Mouse (Mus musculus): Measurements from ENCODE around the gene Rnf144a.

Gene Rnf144a

DNA sequence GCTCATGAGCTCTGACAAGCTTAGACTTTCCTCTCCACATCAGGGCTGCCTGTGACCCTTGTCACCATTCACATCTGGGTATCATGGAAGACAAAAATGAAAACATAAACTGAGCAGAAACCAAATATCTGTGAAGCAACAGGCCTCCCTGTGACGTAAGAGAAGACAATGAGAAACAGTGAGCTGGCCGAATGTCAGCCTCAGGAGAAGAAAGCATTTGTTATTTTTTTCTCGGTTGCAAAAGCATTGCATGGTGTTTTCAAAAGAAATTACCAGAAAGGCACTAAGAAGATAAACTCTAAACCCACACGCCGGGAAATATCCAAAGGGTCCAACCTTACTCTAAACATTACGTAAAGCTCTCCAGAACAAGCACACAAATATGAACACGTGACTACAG is 41.3 kb downstream of the Rnf144a start:
- no peak for DNase-seq (ENCODE audit: low read depth, low spot score)

DNA sequence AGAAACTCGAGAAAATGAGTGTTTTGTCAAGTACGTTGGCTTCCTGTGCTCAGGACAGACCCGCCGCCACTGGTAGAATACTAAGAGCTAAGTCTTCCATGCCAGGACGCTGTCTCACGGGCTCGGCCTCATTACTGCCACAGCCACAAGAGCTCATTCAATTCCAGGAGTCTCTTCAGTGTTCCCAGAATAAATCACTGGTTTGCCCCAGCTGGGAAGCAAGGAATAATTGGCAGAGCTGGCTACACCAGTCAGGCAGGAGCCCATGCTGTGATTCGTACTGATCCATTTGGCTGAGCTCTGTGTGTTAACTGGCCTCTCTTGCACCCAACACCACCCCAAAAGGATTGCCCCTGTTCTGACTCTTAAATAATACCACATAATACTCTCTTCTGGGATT is 45.0 kb downstream of the Rnf144a start:
- DNase-seq (ENCODE audit: low read depth, low spot score) = no peak

DNA sequence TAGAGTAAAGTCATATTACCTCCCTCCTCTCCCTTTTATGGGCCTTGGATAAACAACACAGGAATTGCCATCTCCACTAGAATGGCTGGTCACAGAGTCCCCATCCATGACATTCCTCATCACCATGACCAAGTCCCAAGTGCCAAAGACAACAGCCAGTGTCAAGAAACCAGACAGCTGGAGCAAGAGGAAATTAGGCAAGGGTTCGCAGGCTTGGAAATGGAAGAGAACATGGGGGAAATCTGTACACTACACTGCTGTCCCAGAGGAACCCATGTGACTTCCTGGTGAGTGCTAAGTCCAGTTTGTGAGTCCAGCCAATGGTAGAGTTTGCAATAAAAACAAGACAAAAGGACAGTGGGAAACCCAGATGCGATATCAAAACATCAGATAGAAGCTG is 47.7 kb downstream of the Rnf144a start:
- DNase-seq (ENCODE audit: low read depth, low spot score) = no peak

DNA sequence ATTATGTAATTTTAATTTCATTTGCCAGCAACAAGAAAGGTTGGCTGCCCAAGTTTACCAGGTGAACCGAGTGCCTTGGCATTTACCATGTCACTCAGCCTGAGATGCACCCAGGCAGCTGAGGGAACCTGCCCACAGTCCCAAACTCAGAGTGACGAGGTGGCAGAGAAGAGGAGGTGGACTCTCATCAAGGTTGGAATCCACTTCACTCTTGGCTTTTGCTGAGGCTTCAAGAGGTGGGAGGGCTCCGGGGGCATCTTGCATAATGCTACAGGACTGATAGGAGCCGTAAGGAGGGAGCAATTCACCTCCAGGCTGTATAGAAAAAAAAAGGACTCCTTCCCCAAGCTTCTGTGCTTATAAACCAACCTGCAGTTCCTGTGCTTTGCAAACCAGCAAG is 48.7 kb downstream of the Rnf144a start:
- DNase-seq (ENCODE audit: low read depth, low spot score) = no peak

DNA sequence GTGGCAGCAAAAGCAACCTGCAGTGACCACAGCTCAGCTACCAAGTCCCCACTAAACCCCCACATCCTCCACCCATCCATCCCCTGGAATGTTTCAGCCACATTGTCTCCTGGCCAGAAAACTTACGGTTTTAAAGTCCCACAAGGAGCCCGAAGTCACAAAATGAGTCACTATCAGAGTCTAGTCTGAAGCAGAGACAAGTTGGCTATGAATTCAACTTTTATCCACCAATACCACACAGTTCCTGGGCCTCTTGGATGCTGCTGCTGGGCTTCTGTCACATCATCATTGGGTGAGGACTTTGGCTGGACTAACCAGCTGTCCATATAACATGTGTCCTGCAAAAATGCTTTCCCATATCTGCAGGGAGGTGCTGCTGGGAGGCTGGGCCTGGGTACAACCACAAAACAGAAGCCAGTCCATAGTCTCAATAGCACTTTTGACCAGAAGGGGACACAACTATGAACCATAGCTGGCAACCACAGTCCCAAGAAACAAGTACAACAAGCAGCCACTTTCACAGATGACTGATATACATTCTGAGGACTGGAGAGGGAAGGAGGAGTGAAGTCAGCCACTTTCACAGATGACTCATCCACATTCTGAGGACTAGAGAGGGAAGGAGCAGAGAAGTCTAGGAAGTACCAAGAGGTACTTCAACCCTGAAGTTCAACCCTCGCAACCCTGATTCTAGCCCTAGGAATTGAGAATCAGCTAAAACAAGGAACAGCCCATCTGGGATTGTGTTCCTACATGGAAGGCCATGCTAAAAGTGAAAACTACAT is 49.3 kb downstream of the Rnf144a start:
- DNase-seq (ENCODE audit: low read depth, low spot score) = no peak

DNA sequence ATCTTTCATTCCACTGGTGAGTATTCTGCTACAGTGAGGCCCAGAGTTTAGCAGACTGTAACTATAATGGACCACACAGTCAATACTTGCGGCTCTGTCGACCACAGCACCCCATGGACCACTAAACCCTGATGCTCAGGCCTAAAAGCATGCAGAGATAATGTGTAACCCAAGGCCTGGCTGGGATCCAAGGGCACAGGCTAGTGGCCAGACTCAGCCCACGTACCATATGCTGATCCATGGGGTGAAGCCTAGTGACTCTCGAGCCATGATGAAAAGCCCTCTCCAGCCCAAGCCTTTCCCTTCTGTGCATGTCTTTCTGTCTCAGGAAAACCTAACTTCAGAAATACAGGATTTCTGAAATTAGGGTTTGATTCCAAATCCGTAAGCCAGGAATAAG is 50.2 kb downstream of the Rnf144a start:
- DNase-seq (ENCODE audit: low read depth, low spot score) = no peak

DNA sequence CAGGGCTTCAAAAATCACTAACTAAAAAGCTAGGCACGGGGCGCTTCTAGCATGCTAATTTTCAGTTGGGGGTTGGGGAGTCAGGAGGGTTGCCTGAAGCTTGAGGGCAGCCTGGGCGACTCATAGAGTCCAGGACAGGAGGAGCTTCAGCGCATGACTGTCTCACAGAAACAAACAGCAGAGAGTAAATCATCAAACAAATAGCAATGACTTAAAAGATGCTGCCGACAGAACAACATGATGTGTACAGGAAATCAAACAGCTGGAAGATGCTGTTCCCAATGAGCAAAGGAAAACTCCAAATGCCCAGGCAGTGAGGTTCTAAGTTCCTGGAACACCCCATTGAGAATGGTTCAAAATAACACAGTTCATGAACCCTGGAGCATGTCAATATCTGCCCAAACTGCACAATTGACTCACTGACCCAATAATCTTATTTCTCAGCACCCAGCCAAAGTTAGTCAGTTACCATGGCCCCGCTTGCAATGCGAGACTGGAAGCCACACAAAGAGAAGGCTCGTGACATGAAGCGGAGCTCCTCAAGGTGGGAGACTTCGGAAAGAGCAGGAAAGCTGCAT is 54.0 kb downstream of the Rnf144a start:
- DNase-seq (ENCODE audit: low read depth, low spot score) = no peak

DNA sequence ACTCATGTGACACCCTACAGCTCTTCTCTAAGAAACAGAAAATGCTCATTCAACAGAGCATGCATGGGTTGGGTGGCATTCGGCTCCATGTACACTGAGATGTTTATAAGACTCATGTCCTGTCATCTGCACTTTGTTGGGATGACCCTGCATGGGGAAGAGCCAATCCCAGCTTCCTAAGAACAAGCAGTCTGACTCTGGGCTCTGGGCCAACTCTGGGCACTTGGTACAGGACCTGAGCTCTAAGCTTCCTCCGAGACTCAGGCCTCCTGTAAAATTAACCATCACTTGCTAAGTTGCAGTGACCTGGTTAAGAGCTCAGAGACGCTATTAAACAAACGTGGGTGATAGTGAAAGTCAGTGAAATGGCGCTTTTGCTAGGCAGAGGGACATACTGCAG is 55.2 kb downstream of the Rnf144a start:
- no peak for DNase-seq (ENCODE audit: low read depth, low spot score)

DNA sequence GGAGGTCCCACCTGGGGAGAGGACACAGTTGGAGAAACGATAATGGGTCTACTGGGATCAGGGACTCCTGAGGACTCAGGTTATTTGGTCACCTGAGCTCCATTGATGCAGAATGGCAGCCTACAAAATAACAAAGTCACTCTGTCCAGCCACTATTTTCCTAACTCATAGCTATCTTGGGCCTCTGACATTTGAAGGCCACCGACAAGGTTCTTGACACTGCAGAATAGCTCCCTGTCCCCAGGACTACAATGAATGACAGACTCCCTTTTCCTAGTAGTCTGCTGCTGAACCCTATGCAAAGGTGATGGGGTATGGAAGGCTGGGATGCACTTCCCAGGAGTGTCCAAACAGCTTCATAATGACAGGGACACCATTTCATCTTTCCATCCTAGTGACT is 55.8 kb downstream of the Rnf144a start:
- DNase-seq (ENCODE audit: low read depth, low spot score) = no peak

DNA sequence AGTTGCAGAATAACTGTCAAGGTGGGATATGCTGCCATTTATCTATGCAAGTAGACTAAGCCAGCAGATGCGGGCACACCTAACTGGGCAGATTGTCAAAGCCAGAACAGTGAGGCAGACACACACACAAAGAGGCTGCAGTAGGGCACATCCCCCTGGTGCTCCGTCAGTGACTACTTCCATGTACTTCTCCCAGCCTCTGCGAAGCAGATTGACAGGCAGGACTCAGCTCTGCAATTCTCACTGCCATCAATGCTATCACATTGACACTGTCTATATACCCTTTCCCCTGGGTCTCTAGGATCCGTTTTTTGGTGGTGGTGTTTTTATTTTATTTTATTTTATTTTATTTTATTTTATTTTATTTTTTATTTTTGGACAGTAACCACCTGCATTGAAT is 57.8 kb downstream of the Rnf144a start:
- DNase-seq (ENCODE audit: low read depth, low spot score) = no peak

DNA sequence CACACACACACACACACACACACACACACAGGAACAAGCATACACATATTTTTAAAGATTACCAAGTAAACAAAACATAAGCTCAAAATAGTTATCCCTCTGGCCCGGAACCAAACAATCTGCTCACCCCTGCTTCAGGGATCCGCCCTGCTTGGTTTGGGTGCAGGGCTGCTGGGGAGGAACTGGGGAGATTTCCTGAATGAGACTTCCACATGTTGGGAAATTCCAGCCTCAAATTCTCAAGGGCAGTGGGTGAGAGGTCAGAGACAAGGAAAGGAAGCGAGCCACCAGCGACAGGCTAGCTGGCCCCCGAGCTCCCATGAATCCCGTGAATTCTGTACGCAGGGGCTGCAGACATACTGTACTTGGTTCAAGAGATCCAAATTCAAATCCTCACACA is 58.9 kb downstream of the Rnf144a start:
- DNase-seq (ENCODE audit: low read depth, low spot score) = no peak

DNA sequence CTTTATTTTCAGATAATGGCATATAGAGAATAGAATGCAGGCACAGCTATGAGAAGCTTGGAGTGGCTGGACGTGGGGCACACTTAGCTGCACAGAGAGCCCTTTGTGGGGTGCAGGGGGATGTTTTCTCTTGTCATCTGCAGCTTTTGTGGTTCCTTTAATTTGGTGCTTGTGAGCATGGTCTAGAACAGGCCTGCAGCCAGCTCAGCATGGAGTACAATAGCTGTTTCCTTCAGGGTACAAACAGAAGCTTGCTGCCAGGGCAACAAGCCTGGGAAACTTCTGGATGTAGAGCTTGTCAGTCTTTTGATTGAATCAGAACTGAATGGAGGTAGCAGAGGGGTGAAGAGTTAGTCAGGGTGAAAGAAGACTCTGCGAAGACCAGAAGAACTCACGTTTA is 63.7 kb downstream of the Rnf144a start:
- DNase-seq (ENCODE audit: low read depth, low spot score) = no peak

DNA sequence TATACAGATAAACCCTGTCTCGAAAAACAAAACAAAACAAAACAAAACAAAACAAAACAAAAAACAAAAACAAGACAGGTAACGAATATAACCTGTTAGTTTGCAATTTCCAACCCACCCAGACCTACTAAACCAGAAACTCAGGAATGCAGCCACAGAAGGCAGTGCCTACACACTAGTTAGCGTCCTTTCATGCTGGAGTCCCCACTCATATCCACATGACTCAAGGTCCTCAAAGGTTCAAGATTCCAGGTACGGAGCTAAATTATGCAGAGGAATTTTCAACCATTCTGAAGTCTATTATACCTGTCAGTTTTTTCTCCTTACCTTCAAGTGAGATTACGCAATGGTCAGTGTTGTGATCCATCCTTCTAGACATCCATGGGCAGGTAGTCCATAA is 70.6 kb downstream of the Rnf144a start:
- no peak for DNase-seq (ENCODE audit: low read depth, low spot score)

DNA sequence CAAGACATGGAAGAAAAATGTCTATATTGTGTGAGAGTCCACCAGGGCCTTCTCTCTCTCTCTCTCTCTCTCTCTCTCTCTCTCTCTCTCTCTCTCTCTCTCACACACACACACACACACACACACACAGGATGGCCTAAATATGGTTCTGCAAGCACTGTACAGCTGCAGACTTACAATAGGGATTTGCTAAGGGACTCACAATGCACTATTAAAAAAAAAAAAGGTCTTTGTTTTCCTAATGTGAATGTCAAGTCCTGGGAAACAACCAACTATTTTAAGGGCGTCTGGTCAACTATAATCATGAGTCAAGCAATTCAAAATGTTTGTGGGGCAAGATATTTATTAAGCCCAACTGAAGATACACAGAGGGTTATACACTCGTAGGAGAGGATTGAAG is 71.9 kb downstream of the Rnf144a start:
- DNase-seq (ENCODE audit: low read depth, low spot score) = no peak

DNA sequence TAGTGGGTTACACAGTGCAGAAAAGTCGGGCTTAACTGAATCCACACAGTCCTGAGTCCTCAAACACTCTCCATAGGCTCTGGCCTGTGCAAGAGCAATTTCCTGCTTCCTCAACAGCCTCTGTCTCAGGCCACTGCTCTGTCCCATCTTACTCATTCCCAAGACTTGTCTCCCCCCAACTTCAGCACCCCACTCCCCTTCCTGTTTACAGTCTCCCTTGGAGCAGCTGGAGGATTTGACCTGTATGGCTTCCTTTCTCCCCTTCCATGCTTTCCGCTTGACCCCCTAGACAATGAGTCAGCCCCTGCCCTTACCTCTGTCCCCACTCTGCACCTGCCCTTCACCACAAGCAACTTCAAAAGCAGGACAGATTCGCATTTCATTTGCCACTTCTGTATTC is 72.4 kb downstream of the Rnf144a start:
- no peak for DNase-seq (ENCODE audit: low read depth, low spot score)

DNA sequence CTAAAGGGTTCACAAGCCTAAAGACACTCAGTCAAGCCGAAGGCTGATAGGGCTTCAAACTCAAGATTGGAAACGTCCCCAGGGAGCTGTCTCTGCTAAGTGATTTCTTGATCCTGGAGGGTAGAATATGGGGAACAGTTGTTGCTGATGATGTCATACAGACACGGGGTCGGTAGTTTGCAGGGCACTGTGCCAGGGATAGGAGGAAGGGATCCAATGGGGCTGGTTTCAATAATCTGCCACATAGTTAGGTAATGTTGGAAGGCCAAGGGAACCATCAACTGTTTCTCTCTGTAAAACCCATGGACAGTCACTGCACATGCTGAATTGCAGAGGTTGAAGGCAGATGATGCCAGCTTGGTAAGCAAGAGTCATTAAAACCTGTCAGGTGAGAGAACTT is 73.0 kb downstream of the Rnf144a start:
- no peak for DNase-seq (ENCODE audit: low read depth, low spot score)

DNA sequence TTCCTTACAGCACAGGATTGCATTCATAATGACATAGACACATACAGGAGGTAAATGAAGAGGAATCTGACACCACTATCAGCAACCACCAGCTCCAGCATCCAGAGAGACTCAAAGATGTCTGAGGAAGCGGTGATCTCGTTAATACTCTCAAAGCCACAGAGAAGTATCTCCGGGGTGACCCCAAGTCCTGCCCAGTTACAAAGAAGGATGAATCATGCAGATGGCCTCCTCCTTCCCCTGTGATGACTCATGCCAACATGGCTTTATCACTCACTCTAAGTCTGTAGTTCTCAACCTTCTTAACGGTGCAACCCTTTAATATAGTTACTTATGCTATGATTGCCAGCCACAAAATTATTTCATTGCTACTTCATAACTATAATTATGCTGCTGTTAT is 74.4 kb downstream of the Rnf144a start:
- DNase-seq (ENCODE audit: low read depth, low spot score) = no peak

DNA sequence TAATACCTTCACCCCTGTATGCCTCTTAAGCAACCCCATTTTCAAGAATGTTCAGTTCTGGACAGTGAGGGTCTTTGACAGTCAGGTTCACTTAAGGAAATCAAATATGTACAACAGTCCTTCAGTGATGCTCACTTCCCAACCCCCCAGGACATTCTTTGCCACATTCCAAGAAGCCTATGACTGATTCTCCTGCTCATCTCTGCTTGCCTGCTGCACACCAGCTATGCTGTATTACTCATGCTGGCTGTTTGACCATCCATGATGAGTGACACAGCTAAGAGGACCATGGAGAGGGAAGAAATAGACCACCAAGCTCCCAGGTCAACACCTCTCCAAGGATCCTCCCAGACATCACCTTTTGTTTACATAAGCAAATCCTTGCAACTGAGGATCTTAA is 75.2 kb downstream of the Rnf144a start:
- DNase-seq (ENCODE audit: low read depth, low spot score) = no peak

DNA sequence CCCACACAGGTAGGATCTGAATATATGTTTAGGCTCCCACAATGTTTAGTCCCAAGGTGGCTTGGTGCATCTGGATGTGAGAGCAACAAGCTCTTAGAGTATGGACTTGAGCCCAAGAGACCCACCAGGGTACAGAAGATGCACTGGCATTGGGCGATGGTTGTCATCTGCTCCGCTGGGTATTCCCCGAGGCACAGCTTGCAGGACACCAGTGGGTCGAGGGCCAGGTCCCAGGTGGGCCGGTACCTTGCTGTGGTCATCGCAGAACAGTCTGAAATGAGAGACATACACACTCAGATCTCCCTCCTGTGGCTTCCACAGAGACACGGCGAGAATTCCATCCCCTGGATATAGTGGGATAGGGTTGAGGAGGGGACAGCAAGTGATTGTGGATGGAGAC is 75.9 kb downstream of the Rnf144a start:
- DNase-seq (ENCODE audit: low read depth, low spot score) = no peak

DNA sequence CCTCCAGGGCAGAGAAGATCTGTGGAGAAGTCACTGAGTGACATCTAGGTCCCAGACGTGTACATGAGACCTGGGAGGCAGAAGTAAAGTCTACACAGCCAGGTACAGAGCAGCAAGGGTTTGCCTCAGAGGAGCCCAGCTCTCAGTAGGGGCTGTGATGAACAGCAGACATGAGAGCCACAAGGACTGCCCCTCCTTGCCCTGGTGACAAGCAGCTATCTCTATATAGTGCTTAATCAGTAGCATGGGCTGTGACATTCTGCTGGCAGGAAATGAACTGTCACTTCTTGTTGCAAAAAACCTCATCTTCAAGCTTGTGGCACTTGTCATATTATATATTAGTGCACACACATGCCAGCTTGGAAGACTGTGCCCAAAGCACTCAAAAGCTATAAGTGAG is 81.4 kb downstream of the Rnf144a start:
- no peak for DNase-seq (ENCODE audit: low read depth, low spot score)

DNA sequence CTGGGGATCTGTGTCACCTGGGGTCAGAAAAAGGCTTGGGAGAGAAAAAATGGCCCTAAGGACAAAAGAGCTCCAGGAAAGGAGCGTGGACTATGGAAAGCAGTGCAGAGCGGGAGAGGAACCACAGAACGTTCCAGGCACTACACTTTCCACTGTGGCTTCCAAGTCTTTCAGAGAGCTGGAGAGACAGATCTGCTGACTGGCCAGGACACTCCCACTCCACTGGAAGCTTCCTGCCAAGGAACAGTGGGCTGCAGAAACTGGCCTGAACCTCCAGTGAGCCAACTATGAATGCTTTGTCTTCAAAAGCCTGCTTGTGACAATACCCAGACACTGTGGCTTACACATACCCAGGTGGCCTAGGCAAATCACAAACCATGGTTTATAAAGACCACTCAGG is 84.0 kb downstream of the Rnf144a start:
- DNase-seq (ENCODE audit: low read depth, low spot score) = no peak

DNA sequence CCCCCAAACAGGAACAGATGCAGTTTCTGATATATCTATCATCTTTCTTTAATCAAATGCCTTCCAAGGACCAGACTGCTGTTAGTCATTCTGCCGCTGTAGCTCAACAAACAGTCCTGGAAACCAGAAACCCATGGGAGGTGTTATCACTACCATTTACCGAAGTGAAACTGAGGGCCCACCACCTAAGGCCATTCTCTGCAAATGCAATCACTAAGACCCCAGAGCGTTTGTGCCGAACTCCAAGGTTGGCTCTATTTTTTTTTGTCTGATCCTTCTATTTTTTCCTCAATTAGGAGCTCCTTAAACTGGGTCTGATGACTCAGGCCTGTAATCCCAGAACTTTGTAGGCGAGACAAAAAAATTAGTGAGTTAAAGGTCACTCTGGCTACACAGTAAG is 85.3 kb downstream of the Rnf144a start:
- DNase-seq (ENCODE audit: low read depth, low spot score) = no peak

DNA sequence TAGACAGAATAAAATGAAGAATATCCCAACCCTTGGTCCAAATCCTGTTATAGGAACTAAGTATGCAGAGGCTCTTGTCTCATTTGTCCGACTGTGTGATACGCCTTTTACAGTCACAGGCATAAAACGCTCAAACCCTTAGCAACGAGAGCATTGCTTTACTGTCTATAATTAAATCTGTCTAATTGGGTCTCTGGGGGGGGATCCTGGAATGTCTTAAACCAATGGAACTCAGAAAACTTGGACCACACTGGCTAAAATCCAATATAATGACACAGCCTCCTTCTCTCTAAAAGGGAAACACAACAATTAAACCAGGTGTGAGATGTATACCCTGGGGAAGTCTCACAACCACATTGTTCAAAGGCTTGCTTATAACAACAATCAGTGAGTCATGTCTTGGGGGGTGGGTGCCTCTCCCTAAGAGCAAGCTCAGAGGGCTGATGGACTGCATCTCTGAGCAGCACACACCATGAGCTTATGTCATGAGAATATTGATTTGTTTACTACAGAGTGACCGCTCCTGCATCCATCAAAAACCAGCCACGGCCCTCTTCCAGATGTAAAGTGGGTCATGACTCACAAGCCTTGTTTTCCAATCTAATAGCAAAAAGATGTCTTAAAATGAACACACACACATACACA is 85.9 kb downstream of the Rnf144a start:
- DNase-seq (ENCODE audit: low read depth, low spot score) = no peak

All from A20 (cell line).